Mouse (Mus musculus) mouse trophoblast stem cell (cell line): ENCODE results near the gene Arsg.

Experiments
- in situ Hi-C, 2 experiments: fragments of 300-500 bp; cut with MseI, MboI; formaldehyde crosslinking; loops; 2 replicates in 1 of 2; 3 replicates in 1 of 2; pipeline ENCODE4 v1.15.1; 2025

Gene Arsg

DNA sequence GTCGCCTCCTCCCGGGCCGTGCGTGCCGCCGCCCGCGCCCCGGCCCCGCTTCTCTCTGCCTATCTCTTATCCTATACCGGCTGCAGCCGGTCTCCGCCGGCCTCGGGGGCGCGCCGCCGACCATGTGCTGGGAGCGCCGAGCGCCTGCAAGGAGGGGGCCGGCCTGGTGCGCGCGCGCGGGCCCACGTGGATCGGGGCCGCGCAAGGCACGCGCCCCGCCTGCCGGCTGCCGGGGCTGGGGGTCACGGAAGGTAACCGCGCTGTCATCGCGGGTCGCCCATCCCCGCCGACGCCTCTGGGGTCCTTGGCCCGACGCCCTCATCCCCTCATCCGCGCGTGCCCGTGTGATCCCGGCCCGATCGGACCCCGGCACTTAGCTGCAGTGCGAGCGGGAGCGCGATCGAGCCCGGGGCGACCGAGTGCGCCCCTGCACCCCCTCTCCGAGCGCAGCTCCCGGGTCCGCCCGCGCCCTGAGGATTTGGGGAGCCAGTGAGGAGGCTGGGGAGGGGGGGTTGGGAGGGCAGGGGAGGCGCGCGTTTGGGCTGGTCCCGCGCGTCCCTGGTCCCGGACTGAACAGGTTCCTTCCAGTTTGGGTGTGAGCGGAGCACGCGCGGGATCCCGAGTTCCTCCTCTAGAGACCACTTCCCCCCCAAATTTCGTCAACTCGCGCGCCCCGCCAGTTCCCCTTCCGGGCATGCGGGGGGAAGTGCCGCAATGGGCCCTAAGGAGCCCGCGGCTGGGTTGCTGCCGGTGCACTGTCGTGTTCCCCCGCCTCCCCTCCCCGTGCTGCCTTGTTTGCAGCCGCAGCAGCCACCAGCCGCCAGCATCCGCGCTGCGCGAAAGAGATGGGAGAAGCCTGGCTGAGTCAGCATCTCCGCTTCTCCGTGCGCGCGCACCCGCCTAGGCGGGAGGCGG, at the start of gene Arsg, which contains the start of gene Slc16a6:
Arsg (plus strand) TSS at position 204 of the 915 bp plus-strand sequence.
Slc16a6 (minus strand) TSS at position 428 of the 915 bp plus-strand sequence.
- in situ Hi-C loops, result no loop called here

GRCm38 (mm10) chr11:109425392-109426271, 47.5 kb upstream of the Arsg start, which contains the start of gene Amz2:
Gene Amz2 (plus strand): TSS chr11:109425946.
- in situ Hi-C loops, result loop anchor here in 1 of 2 experiments (25.0 kb wide), 1 partner anchor 437 kb away; no protein-coding TSS in a partner anchor

DNA sequence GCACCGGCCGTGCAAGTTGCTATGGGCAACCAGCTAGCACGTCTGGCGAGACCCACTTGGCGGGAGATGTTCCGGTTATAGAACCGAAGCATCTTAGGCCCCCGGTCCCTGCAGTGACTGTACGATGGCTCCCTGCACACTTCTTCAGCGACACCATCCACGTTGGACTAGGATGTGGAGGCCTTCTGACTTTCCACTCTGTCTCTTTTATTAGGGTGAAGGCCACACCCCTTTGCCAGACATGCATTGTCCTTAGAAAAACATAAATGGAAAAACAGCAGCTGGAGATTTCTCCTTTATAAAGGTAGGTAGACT, 46.9 kb upstream of the Arsg start:
- in situ Hi-C loops, result loop anchor here in 1 of 2 experiments (25.0 kb wide), 1 partner anchor 436 kb away; no protein-coding TSS in a partner anchor

DNA sequence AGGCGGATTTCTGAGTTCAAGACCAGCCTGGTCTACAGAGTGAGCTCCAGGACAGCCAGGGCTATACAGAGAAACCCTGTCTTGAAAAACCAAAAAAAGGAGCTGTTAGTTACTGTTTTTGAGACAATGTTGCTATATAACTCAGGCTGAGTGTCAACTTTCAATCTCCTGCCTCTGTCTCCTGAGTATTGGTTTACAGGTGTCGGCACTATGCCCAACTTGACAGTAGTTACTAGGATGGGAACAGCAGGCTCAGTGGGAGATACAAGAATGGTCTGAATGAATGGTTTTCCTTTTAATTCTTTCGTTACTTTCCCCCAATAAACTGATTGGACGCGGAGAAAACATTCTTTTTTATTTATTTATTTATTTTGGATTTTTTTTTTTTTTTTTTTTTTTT, 45.8 kb upstream of the Arsg start:
- in situ Hi-C loops, result loop anchor here in 1 of 2 experiments (25.0 kb wide), 1 partner anchor 435 kb away; no protein-coding TSS in a partner anchor

GRCm38 (mm10) chr11:109434233-109434798, 38.9 kb upstream of the Arsg start:
- in situ Hi-C loops, result loop anchor here in 1 of 2 experiments (25.0 kb wide), 1 partner anchor 428 kb away; no protein-coding TSS in a partner anchor

DNA sequence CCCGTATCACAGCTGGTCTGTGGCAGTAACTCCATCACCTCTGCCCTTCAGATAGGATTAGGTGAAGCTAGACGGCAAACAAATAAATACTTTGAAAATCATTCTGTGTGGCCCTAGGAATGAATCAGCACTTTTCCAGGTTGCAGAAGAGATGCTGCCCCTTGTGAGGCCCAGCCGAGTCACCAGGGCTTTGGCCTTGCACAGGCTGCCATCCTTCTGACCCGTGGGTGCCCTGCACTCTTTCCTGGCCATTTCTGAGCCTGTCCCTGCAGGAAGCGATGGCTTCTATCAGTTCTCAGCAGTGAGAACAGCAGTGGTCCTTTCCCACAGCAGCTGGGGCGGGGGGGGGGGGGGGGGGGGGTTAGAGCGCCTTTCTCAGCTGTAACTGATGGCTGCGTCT, 36.3 kb upstream of the Arsg start:
- in situ Hi-C loops, result loop anchor here in 1 of 2 experiments (25.0 kb wide), 1 partner anchor 425 kb away; no protein-coding TSS in a partner anchor

GRCm38 (mm10) chr11:109439209-109439608, 34.0 kb upstream of the Arsg start:
- in situ Hi-C loops, result loop anchor here in 1 of 2 experiments (25.0 kb wide), 1 partner anchor 423 kb away; no protein-coding TSS in a partner anchor

GRCm38 (mm10) chr11:109439829-109440340, 33.3 kb upstream of the Arsg start:
- in situ Hi-C loops, result loop anchor here (5.0 to 25.0 kb wide), 4 partner anchors 142 to 425 kb away; no protein-coding TSS in a partner anchor

GRCm38 (mm10) chr11:109440641-109441040, 32.5 kb upstream of the Arsg start:
- in situ Hi-C loops, result loop anchor here (5.0 to 25.0 kb wide), 4 partner anchors 142 to 424 kb away; no protein-coding TSS in a partner anchor

- in situ Hi-C loops, result loop anchor here (5.0 to 25.0 kb wide), 4 partner anchors 141 to 424 kb away; no protein-coding TSS in a partner anchor
Measured at GRCm38 (mm10) chr11:109441119-109441518, 32.1 kb upstream of the Arsg start.

- in situ Hi-C loops, result loop anchor here (5.0 to 25.0 kb wide), 4 partner anchors 140 to 423 kb away; no protein-coding TSS in a partner anchor
Measured at GRCm38 (mm10) chr11:109442166-109442730, 30.9 kb upstream of the Arsg start.

DNA sequence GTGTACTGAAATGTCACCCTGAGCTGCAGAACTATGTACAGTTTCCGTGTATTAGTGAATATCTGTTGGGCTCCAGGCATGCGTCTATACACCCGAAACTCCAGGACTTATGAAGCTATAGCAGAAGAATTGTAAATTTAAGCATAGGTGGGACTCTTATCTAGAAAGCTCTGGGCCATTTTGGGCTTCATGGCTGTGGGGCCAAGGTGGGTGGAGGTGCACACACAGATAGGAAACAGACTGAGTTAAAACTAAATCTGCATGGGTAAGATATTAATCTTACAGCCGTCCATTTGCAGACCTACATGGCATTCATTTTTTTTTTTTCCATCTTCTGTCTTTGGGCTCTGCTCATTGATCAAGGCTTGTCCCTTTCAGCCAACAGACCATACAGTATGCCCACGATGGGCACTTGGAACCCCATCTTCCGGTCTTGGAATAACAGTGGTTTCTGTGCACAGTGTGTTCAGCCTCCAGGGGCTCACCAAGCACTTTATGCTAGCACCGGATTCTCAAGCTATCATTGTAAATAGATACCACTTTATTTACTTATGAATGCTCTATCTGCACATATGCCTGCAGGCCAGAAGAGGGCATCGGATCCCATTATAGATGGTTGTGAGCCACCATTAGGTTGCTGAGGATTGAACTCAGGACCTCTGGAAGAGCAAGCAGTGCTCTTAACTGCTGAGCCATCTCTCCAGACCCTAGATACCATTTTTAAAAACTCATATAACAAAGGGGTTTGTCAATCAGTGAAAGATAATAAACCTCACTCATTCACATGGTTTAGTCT, 29.5 kb upstream of the Arsg start:
- in situ Hi-C loops, result loop anchor here (5.0 to 25.0 kb wide), 4 partner anchors 139 to 421 kb away; no protein-coding TSS in a partner anchor

- in situ Hi-C loops, result loop anchor here (5.0 to 25.0 kb wide), 4 partner anchors 138 to 420 kb away; no protein-coding TSS in a partner anchor
Measured at GRCm38 (mm10) chr11:109444600-109444999, 28.6 kb upstream of the Arsg start.

- in situ Hi-C loops, result loop anchor here (5.0 to 25.0 kb wide), 3 partner anchors 137 to 419 kb away; no protein-coding TSS in a partner anchor
Measured at GRCm38 (mm10) chr11:109445438-109446035, 27.6 kb upstream of the Arsg start.

GRCm38 (mm10) chr11:109451169-109451568, 22.0 kb upstream of the Arsg start:
- in situ Hi-C loops, result no loop called here

DNA sequence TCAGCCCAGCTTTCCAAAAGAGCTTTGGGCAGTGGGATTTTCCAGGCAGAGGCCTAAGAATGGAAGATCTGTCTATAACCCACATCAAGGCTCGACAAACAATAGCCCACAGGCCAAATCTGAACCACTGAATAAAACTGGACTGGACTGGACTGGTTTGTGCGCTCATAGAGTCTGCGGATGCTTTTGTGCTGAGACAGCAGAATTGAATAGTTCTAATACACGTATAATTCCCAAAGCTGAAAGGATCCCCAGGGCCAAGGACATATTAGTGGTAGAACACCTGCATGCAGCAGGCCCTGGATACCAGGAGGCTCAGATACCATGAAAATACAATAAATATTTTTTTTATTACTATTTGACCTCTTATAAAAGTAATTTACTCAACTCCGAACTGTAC, 16.9 kb upstream of the Arsg start:
- in situ Hi-C loops, result no loop called here

DNA sequence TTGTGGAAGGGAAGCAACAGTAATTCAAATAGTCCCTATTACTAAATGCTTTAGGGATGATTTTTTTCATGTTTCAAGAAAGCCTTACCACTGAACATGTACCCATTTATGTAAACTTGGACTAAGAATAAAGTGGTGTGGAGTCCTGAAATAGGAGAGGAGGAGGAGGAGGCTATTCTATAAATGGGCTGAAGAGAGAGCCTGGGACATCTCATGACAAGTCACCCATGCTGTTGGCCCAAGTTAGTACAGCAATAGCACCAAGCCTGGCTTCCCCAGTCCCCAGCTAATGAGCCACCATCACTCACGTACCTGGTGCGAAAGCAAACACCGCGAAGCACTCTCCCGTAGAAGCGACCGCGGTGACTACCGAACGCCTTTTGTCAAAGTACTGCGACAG, 15.0 kb upstream of the Arsg start:
- in situ Hi-C loops, result no loop called here

GRCm38 (mm10) chr11:109460586-109460985, 12.6 kb upstream of the Arsg start:
- in situ Hi-C loops, result no loop called here

- in situ Hi-C loops, result no loop called here
Measured at GRCm38 (mm10) chr11:109465068-109465467, 8.1 kb upstream of the Arsg start.
